Mouse (Mus musculus) gastrocnemius, adult 8-10 months (tissue): ENCODE measurements around the gene Mcee. TPM values are rescaled to one million over a fixed set of nuclear protein-coding genes. Genes with fewer than 3 reads are reported as not detected.

ENCODE experiments used
- DNase-seq, 2 experiments: peaks; one replicate each; pipeline ENCODE4 v3.0.0; 2022; ENCODE audit warnings: low spot score in 2 of 2
- total RNA-seq, 4 experiments: library from RNA; stranded (reverse); gene quantifications; 2 replicates each; pipeline ENCODE4 v1.2.4; 2022

Mcee gene
- total RNA-seq, 4 experiments from 2014 or later, result 83.5 to 107 (median 94.3) TPM

GRCm38 (mm10) chr7:64424861-64425260, 32.5 kb downstream of the Mcee start:
- no peak for DNase-seq

- DNase-seq, result no peak
Observed at GRCm38 (mm10) chr7:64439595-64440518, 47.5 kb downstream of the Mcee start.

GRCm38 (mm10) chr7:64440519-64440918, 48.1 kb downstream of the Mcee start:
- no peak for DNase-seq

DNA sequence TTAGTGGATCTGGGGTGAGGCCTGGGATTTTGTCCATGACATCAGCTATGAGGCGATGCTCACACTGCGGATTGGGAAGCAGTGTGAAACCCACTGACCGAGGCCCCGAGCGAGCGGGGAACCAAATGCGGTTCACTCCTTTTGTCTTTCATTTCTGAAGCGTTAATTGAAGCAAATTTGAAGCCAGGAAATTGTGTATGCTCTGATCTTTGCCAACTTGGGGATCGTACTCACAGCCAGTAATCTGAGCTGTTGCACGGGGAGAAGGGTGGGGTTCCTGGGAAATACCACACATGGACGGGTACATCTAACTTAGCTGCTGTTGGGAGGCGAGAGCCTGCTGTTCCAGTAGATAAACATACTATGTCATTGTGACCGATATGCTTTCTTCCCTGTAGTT, 58.2 kb downstream of the Mcee start:
- DNase-seq, result no peak

DNA sequence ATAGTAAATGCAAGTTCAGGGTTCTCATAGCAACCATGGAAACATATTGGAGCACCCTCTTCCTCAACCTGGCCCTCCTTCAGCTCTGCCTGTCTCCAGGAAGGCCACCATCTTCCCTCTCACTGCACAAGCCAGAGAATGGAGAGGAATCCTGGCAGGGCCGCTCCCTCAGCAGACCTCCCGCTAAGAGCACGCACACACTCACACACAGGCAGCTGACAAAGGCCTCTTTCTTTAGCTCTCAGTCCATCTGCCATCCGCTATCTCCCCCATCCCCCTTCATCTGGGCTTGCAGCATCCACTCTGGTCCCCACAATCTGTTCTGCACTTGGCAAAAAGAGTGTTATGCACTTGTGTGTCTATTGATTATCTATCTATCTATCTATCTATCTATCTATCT, 59.0 kb downstream of the Mcee start:
- DNase-seq, result no peak

DNA sequence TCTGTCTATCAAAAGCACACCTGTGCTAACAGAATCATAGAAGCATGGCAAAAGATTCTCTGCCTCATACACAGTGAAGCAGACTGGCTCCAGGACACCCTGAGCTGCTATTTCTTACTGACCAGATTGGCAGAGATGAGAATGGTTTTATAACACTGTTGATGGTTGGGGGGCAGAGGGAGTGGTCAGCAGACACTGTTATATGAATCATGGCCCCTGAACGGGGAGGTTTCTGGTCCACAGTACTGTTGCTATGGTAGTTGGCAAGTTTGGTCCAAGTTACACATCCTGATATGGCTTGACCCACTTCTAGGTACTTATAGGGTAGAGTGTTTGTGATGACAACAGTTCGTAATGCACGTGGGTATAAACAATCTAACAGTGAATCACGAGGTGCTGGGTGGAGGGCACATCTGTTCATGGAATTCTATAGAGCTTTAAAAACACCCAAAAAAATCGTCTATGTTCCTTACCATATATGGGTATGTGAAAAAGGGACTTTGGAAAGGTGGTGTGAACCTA, 59.5 kb downstream of the Mcee start:
- no peak for DNase-seq

GRCm38 (mm10) chr7:64452471-64453222, 60.2 kb downstream of the Mcee start:
- DNase-seq, result no peak

DNA sequence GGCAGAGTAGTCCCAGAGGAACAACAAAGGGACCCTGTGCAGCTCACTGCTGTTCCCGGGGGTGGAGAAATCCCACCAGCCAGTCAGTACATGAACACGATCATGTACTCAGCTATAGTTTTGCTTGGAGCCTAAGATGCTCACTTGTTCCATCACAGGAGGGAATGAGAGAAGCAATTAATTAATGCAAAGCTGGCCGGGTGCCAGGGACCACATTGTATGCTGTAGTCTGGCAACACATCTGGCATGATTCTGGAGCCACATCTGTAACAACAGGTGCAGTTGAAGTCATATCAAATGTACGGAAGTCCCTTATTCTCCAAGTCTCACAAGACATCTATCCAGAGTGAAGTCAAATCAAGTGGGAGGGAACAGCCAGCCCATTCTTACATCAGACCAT, 63.8 kb downstream of the Mcee start:
- DNase-seq, result no peak

GRCm38 (mm10) chr7:64456676-64457075, 64.3 kb downstream of the Mcee start:
- no peak for DNase-seq

DNA sequence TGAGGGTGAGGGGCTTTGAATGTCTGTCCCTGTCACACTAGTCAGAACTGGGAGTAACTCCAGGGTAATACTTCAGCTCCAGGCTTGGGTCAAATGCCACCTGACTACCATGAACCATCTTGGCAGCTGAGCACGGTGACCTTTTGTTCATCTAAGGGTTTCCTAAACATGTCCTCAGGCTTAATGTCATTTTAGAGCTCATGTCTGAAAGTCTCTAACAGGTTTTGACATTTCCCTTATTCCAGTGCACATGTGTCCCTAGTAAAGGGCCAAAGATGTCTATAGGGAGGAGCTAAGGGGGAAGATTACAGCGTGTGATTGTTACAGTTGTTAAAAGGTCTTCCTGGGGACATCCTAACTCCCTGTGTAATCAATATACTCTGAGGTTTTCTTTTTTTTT, 65.4 kb downstream of the Mcee start:
- no peak for DNase-seq

Other genes starting within 250 kb of the Mcee start
- gene Trpm1, start 238.8 kb upstream of the Mcee start, total RNA-seq, result under 1 TPM; 0.10 to 0.40 (median 0.30) TPM
- 10 to 100 TPM; 17.9 to 22.5 (median 19.0) TPM for gene Mtmr10, start 105.0 kb upstream of the Mcee start, total RNA-seq
- gene Fan1, start 18.5 kb upstream of the Mcee start, total RNA-seq, result 10 to 100 TPM in 1 of 4 experiments, 1 to 10 TPM in 3; 7.4 to 11.7 (median 8.5) TPM
- 10 to 100 TPM; 13.8 to 22.1 (median 17.4) TPM for gene Mphosph10, start 339 bp upstream of the Mcee start, total RNA-seq
- gene Apba2, start 109.1 kb downstream of the Mcee start, total RNA-seq, result under 1 TPM in 2 of 4 experiments, not detected in 2; 0.31 to 0.32 TPM